ENCODE assay signal across 8 mouse cellular contexts in the genomic region with DNA sequence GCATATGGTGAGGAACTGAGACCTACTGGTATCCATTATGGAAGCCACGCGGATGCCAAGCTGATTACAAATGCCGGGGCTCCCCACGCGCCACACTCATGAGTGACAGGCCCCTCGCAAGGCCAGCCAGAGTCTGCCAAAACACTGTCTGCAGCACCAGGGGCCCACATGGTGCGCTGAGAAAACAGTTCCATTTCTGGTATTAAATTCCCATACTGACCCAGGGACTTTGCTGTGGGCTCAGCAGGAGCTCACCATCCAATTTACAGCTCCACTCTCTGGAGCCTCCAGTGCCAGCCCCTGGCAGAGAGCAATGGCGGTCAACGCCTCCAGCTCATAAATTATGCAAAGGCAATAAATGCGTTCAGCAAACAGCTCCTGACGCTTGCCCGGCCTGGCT.
DNase-seq lines count a peak whose midpoint lies in the region; ATAC-seq lines count a peak whose summit lies in the region.

No protein-coding gene starts in this region.

- H3K4me1 ChIP-seq in kidney, embryonic 16.5 days (ENCODE audit: insufficient read depth, low read length) = peaks cover 16% of the 10 kb centered on the region
- peaks cover 3% of the 10 kb centered on the region; the same call in 1 of the 2 replicates for H3K4me1 ChIP-seq in embryonic facial prominence, embryonic 11.5 days (ENCODE audit: control insufficient read depth, insufficient read depth, low read length)

- no peak overlapping the region for H3K4me3 ChIP-seq in kidney, embryonic 16.5 days (ENCODE audit: low read length)
- no peak overlapping the region for H3K4me3 ChIP-seq in embryonic facial prominence, embryonic 11.5 days (ENCODE audit: low read depth, low read length)

- peaks cover 5% of the 10 kb centered on the region; the same call in 1 of the 2 replicates for H3K9me3 ChIP-seq in kidney, embryonic 16.5 days (ENCODE audit: low read length)
- no peaks in the 10 kb centered on the region for H3K9me3 ChIP-seq in embryonic facial prominence, embryonic 11.5 days (replicated peaks; ENCODE audit: control insufficient read depth, low read length)

- DNase-seq in kidney, adult 8-10 months = no peak
- DNase-seq in embryonic facial prominence, embryonic 11.5 days (ENCODE audit: low spot score) = peak; percentile 29
- DNase-seq in kidney, postnatal 4 days = peak; percentile 22 to 50
- DNase-seq in neural tube, embryonic 10.5 days (ENCODE audit: extremely low spot score, low spot score) = peak; percentile 40
- DNase-seq in gastrocnemius, adult 8-10 months (ENCODE audit: low spot score in 2 of 2) = no peak
- no peak for DNase-seq in heart, adult 9 months (ENCODE audit: low spot score in 2 of 2)

- no peak overlapping the region; the same call in 1 of the 2 replicates for H3K27ac ChIP-seq in kidney, embryonic 16.5 days (ENCODE audit: low read length)
- no peak overlapping the region for H3K27ac ChIP-seq in embryonic facial prominence, embryonic 11.5 days (replicated peaks; ENCODE audit: low read depth, low read length)

- H3K4me2 ChIP-seq in kidney, embryonic 16.5 days (replicated peaks; ENCODE audit: low read depth, low read length) = peak overlapping the region; percentile 29; the same call in 1 of the 2 replicates
- no peak overlapping the region for H3K4me2 ChIP-seq in embryonic facial prominence, embryonic 11.5 days (ENCODE audit: low read depth, low read length)

- WGBS in kidney, embryonic 16.5 days = 16% methylated on average over 12 of the region's 12 CpGs
- 48% methylated on average over 12 of the region's 12 CpGs for WGBS in embryonic facial prominence, embryonic 11.5 days

- H3K36me3 ChIP-seq in kidney, embryonic 16.5 days (ENCODE audit: insufficient read depth, low read length) = 0 out of 2 replicates have a peak, but pooled peaks cover 5% of the 10 kb centered on the region
- H3K36me3 ChIP-seq in embryonic facial prominence, embryonic 11.5 days (replicated peaks; ENCODE audit: control insufficient read depth, insufficient read depth, low read depth, low read length) = no peaks in the 10 kb centered on the region

- H3K27me3 ChIP-seq in kidney, embryonic 16.5 days (ENCODE audit: insufficient read depth, low read length) = no peaks in the 10 kb centered on the region
- H3K27me3 ChIP-seq in embryonic facial prominence, embryonic 11.5 days (ENCODE audit: control insufficient read depth, insufficient read depth, low read length) = no peaks in the 10 kb centered on the region

- ATAC-seq in kidney, embryonic 16.5 days (ENCODE audit: low FRiP score, low TSS enrichment) = peak; percentile 89
- peak; percentile 56; the same call in 1 of the 2 replicates for ATAC-seq in embryonic facial prominence, embryonic 11.5 days (replicated peaks; ENCODE audit: insufficient number of reproducible peaks, low FRiP score, low TSS enrichment, low read depth)
- ATAC-seq in CD4-positive, CD25-positive, alpha-beta regulatory T cell, adult 4 months = no peak

- H3K9ac ChIP-seq in kidney, embryonic 16.5 days (replicated peaks; ENCODE audit: low read length) = no peak overlapping the region
- no peak overlapping the region for H3K9ac ChIP-seq in embryonic facial prominence, embryonic 11.5 days (replicated peaks; ENCODE audit: low read length)

Comparison
In these comparisons a context has a peak if more than half of its experiments do, and no peak if none do; other contexts are left out.
1. DNase-seq: peak in embryonic facial prominence, embryonic 11.5 days (single experiment), kidney, postnatal 4 days (2 of 2) and neural tube, embryonic 10.5 days (single experiment); none in kidney, adult 8-10 months (0 of 2), gastrocnemius, adult 8-10 months (0 of 2) and heart, adult 9 months (0 of 2).